8 mouse cellular contexts compared by ENCODE assay signal in genomic region chr6:113761644-113762043, GRCm38 (mm10). TPM values are rescaled to one million over a fixed set of nuclear protein-coding genes. Genes with fewer than 3 reads are reported as not detected.
DNase-seq lines count a peak whose midpoint lies in the region; TF ChIP-seq lines count a peak whose summit lies in the region.

No protein-coding gene starts in this region.

- H3K27me3 ChIP-seq in hindbrain, embryonic 10.5 days (ENCODE audit: insufficient read depth, poor library complexity, severe bottlenecking): no peaks in the 10 kb centered on the region
- no peaks in the 10 kb centered on the region for H3K27me3 ChIP-seq in spleen, adult 2 months (ENCODE audit: control insufficient read depth, insufficient read depth, low read length)

- 22% methylated on average over 7 of the region's 7 CpGs for WGBS in hindbrain, embryonic 10.5 days
- WGBS in spleen, adult 2 months: 26% methylated on average over 7 of the region's 7 CpGs

- peak; percentile 58 for DNase-seq in left cerebral cortex, adult 11 months (ENCODE audit: low spot score)
- no peak for DNase-seq in left cerebral cortex, adult 8-10 months (ENCODE audit: low spot score in 2 of 2)
- peak; percentile 28 for DNase-seq in adrenal gland, postnatal 25 days
- peak; percentile 74 for DNase-seq in embryo, embryonic 9.5 days (ENCODE audit: extremely low spot score)
- peak; percentile 65 for DNase-seq in hindbrain, embryonic 10.5 days (ENCODE audit: low spot score)
- peak; percentile 56 to 73 for DNase-seq in layer of hippocampus, postnatal 14 days (ENCODE audit: low spot score in 2 of 2)
- peak; percentile 80 for DNase-seq in mesoderm, embryonic 11.5 days (ENCODE audit: low read depth, low spot score)
- peak; percentile 19 to 26 for DNase-seq in spleen, adult 2 months (ENCODE audit: low read depth in 1 of 2, low spot score in 2 of 2)

- TF ChIP-seq CTCF in spleen, adult 2 months (IDR thresholded peaks at IDR 0.05; ENCODE audit: extremely low read depth, insufficient read depth, insufficient read length, insufficient replicate concordance): peak; percentile 76; the same call in 1 of the 2 replicates

- no peak overlapping the region for H3K27ac ChIP-seq in hindbrain, embryonic 10.5 days
- H3K27ac ChIP-seq in spleen, adult 2 months (ENCODE audit: insufficient read depth, low read length): no peak overlapping the region

- no peak overlapping the region for H3K4me3 ChIP-seq in hindbrain, embryonic 10.5 days
- H3K4me3 ChIP-seq in spleen, adult 2 months (ENCODE audit: extremely low read depth, insufficient read depth, insufficient read length): no peak overlapping the region

- no peaks in the 10 kb centered on the region for H3K36me3 ChIP-seq in hindbrain, embryonic 10.5 days
- H3K36me3 ChIP-seq in spleen, adult 2 months (ENCODE audit: control insufficient read depth, insufficient read depth, low read length): no peaks in the 10 kb centered on the region

- no peaks in the 10 kb centered on the region for H3K9me3 ChIP-seq in hindbrain, embryonic 10.5 days

- no peaks in the 10 kb centered on the region for H3K4me1 ChIP-seq in hindbrain, embryonic 10.5 days (replicated peaks)
- no peaks in the 10 kb centered on the region for H3K4me1 ChIP-seq in spleen, adult 2 months (ENCODE audit: control insufficient read depth, insufficient read depth, insufficient read length)

- TF ChIP-seq POLR2A in spleen, adult 2 months (IDR thresholded peaks at IDR 0.05; ENCODE audit: low read depth, low read length): no peak

RNA-seq across cellular contexts. Expression of gene Sec13, which starts 21.1 kb away (rescaled TPM):
- 10 to 100 TPM; 62.3 to 72.8 (median 68.6) TPM for total RNA-seq in left cerebral cortex, adult 8-10 months (2022)
- total RNA-seq in adrenal gland, postnatal 25 days (2021): 109 and 115 TPM in 2 replicates
- polyA plus RNA-seq in hindbrain, embryonic 10.5 days (2016; fragmentation: Nextera tagmentation; extraction: Ambion mirVana): 291 and 296 TPM in 2 replicates
- 10 to 100 TPM; 80.2 to 83.7 TPM for total RNA-seq in layer of hippocampus, postnatal 14 days (2021)
- 80.0 and 81.8 TPM in 2 replicates for polyA plus RNA-seq in spleen, adult 2 months (2012; rRNA removed)

RNA-seq across cellular contexts. Expression of gene Ghrl, which starts 42.0 kb away (rescaled TPM):
- not detected for total RNA-seq in left cerebral cortex, adult 8-10 months (2022)
- not detected in 2 replicates for total RNA-seq in adrenal gland, postnatal 25 days (2021)
- polyA plus RNA-seq in hindbrain, embryonic 10.5 days (2016; fragmentation: Nextera tagmentation; extraction: Ambion mirVana): 0.98 TPM in 1 of 2 replicates, not detected in the other
- under 1 TPM in 1 of 2 experiments, not detected in 1; 0.79 TPM for total RNA-seq in layer of hippocampus, postnatal 14 days (2021)
- 0.54 TPM in 1 of 2 replicates, not detected in the other for polyA plus RNA-seq in spleen, adult 2 months (2012; rRNA removed)

Comparison
In these comparisons a context has a peak if more than half of its experiments do, and no peak if none do; other contexts are left out.
1. DNase-seq: peak in left cerebral cortex, adult 11 months (single experiment), adrenal gland, postnatal 25 days (single experiment), embryo, embryonic 9.5 days (single experiment), hindbrain, embryonic 10.5 days (single experiment), layer of hippocampus, postnatal 14 days (2 of 2), mesoderm, embryonic 11.5 days (single experiment) and spleen, adult 2 months (2 of 2); none in left cerebral cortex, adult 8-10 months (0 of 2).